Mouse (Mus musculus) CD4-positive, CD25-positive, alpha-beta regulatory T cell, adult 4 months (primary cell): Measurements from ENCODE around the gene Spred1. TPM values are rescaled to one million over a fixed set of nuclear protein-coding genes. Genes with fewer than 3 reads are reported as not detected.

ENCODE experiments used
- ATAC-seq: one replicate; pipeline ENCODE4 v1.8.0; 2017
- polyA plus RNA-seq, 2 experiments: library from polyadenylated mRNA; unstranded; fragments of 100-300 nt; shearing (Covaris generic); gene quantifications; one replicate each; pipeline ENCODE4 v1.2.1; 2017

Gene Spred1
- polyA plus RNA-seq, 2 experiments from 2014 or later: 1.1 to 2.3 TPM

DNA sequence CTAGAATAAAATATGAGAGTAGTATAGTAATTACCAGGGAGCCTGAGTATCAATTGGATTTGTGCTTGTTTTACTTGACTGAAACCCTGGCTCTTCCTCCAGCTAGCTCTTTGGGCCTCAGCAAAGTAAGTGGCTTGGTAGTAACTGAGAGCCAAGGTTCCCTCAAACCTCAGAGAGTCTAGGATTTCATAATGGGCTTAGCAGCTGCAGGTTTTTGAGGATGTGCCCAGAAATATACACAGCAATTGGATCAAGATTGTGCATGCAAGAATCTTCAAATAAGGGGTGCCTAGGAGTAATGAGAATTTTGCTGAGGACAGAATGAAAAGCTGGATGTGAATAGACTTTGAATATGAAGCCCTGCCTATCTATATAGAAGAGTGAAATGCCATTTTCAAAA lies 69.7 kb downstream of the Spred1 start:
- ATAC-seq: no peak

DNA sequence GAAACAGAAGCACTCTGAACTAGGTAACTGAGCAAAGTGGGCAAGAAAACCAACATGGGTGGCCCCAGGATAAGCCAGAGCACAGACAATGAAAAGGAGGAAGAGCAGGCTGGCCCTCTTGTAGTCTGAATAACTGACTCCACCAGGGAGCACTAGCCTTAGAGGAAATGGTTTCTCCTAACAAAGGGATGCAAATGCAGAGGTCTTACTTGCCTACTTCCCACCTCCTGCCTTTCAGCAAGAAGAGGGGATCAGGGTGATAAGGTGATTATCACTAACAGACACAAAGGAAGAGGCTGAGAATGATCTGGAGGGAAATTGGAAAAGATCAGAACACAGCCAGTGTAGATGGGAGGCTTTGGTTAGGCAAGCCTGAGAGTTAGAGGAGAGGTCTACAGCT lies 73.1 kb downstream of the Spred1 start:
- no peak for ATAC-seq

DNA sequence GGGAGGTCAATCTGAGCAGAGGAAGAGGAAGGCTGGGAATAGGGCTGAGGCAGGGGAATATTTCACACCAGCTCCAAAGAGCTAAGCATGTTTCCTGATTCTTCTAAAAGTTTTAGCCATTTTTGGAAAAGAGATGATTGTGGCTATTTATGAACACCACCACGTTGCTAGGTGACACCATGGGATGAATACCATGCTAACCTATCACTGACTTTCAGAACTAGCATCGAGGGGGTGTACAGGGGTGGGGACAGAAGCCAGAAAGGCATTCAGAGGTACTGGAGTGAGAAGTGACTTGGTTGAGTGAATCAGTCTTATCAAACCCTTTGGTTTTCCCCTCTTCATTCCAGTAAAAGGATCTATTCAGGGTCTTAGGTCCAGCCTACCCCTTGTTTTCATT lies 74.0 kb downstream of the Spred1 start:
- ATAC-seq: no peak

DNA sequence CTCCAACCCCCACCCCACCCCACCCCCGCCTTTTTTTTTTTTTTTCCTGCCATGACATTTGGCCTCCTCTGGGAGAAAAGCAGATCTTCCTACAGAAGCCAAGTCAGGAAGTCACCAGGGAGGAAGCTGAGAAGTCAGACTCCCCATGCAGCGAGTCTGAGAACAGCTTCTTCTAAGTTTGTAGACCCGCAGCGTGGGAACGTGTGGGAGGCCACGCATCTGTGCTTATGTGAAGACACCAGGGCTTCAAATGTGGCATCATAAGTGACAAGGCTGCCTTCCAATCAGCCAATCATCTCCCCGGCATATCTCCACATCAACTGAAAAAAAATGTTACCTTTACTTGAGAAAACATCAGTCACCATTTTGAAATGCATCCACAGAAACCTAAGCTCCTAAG lies 74.4 kb downstream of the Spred1 start:
- no peak for ATAC-seq

DNA sequence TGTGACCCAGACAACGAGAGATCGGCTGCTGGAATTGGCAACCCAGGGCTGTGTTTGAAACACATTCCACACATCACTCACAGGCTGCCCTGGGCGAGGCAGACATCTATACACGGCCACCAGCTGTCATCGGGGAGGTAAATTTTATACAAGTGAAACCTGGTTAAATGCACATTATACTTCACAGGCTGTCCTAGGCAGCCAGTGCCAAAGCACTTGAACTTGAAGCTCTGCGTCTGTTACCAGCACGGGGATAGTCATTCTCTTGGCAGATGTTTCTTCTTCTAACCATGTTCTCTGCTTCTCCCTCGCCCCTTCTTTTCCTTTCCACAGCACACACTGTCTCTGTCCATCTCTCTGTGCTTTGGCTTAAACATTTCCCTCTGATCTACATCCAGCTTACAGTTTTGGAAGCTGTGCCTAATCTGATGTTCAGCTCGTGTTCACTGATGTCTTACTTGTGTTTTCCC lies 79.7 kb downstream of the Spred1 start:
- no peak for ATAC-seq

DNA sequence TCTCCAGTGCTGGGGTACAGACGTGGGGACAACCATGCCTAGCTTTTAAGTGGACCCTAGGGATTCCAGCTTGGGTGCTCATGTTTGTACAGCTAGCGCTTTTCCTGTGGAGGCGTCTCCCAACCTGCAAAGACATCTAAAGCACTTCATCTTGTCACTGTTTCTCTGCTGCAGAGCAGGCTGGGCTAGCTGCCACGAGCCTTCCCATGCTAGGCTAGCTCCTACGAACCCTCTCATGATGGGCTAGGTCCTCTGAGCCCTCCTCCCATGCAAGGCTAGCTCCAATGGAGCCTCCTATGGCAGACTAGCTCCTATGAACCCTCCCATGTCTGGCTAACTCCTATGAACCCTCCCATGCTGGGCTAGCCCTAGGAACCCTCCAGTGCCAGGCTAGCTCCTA lies 82.2 kb downstream of the Spred1 start:
- ATAC-seq: no peak

DNA sequence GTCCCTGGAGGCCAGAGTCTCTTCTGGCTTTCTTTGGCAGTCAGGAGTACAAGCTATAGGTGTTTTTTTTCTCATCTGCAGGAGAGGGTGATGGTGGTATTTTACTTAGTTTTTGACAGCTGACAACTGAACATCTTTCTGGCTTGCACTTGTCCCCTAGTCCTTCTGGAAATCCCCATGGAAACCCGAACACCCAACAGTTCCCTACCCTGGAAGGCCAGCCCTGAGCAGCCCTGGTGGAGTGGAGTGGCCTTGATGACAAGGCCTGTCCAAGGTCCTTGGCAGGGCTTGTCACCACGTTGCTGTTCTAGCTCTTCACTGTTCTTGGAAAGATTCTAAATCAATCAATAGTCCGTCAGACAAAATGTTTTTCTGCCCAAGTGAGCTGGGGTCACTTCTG lies 83.4 kb downstream of the Spred1 start:
- ATAC-seq: no peak

DNA sequence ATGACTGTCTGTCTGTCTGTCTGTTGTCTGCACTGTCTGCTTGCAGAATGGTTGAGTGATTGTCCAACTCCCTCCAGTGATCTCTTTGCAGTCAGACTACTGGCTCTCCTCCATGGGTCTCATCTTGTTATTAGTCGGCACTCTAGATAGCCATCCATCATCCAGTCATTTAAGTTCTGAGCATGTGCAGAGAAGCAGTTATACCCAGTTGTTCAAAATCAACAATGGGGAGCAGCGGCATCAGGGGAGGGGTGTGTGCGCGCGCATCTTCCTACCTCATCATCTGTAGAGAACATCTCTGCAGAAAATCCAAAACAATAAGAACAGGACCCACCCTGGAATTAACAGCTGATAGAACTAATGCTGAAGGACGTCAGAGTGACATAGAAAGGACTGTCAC lies 83.9 kb downstream of the Spred1 start:
- no peak for ATAC-seq

DNA sequence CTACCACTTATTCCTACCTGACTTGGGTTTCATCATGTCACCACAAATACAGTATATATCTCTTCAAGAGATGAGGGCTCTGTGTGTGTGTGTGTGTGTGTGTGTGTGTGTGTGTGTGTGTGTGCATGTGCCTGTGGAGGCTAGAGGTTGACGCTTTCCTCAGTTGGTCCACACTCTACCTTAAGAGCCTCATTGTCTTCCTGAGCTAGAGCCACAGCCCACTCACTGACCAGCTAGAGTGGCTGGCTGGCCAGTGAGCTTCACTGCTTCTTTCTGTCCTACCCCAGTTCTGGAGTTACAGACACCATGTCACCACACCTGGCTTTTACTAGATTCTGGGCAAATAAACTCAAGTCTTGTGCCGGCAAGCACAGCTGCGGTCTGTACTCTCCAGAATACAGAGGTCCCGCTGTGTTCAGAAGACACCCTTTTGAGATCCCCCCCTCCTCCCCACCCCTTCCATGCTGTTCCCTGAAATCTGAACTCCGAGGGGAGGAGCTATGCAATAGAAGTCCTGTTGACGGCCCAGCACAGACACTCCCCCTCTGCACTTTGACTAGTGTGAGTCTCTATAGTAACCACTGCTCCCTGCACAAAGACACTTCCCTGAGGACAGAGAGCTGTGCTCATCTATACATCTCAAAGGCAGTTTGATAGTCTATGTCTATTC lies 89.4 kb downstream of the Spred1 start:
- ATAC-seq: no peak

DNA sequence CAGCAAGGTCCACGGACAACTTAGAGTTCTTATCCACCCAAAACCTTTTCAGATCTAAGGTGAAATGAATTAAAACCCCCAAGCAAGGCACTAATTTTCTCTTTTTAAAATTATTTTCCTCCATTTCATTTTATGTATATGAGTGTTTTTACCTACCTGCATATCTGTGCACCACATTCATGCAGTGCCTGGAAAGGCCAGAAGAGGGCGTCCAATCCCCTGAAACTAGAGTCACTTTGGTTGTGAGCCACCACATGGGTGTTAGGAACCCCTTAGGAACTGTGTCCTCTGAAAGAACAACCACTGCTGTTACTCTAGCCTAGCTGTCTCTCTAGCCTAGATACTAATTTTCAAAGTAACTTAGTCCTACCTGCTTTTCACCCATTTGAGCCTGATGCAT lies 95.0 kb downstream of the Spred1 start:
- no peak for ATAC-seq

DNA sequence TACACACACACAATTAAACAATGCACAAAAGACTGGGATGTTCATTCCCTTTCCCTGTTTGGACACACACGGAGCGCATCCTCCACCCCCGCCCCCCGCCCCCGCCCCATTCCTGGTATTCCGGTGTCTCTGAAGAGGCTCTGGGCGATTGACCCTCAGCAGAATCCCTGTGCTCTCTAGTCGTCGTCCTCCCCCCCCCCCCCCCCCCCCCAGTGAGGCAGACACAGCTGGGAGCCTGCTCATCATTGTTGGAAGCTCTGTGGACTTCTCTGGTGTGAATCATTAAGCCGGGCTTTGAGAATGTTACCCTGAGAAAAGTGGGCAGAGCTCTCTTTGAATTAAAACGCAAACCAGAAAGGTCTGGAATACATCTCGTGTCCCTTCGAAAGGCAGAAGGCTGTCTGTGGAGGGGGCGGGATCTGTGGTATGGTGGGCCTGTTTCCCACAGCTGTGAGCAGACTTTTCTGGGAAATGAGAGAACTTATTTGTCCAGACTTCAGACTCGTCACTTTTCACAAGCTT lies 96.6 kb downstream of the Spred1 start:
- no peak for ATAC-seq

DNA sequence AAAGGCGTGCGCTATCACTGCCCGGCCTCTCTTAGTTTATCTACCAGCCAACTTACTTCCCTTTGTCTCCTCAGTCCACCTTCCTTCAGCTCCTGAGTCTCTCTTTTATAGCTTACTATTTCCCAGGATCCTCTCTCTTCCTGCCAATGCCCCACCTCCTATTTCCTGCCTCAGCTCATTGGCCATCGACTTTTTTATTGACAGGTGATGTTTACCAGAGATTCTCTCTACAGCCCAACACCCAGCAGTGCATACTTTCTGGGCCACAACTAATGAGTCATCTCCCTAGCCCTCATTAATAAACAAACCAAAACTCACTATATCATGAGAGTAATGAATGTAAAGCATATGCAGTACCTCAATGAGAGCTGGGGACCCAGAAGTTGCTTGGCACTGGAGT lies 98.4 kb downstream of the Spred1 start:
- ATAC-seq: no peak

DNA sequence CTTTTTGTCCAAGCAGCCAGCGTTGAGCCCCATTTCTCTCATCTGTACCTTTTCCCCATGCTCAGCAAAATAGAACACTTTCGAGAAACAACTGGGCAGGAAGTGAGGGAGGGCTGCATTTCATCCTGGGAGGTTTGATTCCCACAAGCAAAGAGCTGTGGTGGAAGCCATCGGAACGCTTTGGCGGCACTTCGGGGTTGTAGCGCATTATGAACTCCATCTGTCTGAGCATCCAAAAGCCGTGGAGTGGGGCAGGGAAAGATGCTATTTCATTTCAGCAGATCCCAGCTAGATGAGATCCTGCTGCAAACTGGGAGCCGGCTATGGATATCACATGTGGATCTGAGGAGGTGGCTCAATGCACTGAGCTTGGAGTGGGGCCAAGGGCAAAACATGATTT lies 101.5 kb downstream of the Spred1 start:
- ATAC-seq: no peak

DNA sequence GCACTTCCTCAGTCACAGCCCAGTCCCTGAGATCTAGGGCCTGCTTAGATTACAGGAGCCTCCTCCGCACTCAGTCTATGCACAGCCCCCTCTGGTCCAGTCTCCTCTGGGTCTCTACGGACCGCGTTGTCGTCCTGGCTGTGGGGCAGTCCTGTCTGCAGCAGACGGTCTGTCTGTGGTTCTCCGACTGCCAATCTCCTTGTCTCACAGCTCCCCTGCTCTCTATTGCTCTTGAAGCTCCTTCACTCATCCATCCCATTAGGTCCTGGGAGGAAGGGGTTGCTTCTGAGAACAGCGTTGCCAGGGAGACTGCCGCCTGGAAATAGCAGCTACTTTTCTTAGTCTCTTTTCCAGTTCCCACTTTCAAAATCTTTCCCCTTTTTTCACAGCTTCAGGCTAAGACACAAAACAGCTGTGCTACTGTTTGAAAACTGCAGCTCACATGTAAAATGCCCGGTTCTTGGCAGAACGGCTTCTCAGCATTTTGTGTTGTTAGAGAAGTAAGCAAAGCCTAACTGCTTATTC lies 107.5 kb downstream of the Spred1 start:
- no peak for ATAC-seq

DNA sequence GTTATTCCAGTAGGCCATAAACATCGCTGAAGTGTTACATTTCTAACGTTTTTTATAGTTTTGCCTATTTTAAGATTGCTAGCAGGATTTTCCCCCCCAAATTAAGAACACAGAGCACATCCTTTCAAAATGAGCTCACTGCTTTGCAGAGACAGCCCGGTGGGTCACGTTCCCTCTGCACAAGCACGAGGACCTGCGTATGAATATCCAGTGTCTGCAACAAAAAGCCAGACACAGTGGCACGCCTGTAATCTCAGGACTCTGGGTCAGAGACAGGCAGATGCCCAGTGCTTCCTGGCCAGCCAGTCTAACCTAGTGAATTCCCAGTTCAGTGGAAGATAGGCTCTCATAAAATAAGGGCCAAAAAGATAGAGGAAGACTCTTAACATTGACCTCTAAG lies 109.1 kb downstream of the Spred1 start:
- ATAC-seq: no peak

DNA sequence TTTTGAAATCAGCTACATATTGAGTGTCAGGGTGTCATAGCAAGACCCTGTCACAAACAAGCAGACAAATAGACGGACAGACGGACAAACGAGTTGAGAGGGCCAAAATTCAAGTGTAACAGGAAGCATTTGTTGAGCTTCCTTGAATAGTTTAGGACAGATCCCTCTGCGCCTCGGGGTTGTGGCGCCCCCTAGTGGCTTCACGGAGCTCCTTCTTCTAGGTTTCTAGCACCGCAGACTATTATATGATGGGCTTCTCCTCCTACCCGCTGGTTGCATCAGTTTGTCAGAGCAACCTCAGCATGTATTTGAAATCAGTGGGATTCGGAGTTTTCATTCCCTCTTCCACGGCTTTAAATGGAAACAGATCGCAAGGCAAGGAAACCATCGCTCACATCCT lies 110.1 kb downstream of the Spred1 start:
- ATAC-seq: peak; percentile 34

Other genes with a start within 250 kb of the Spred1 start
- not detected for gene Tmco5, start 242.7 kb upstream of the Spred1 start, polyA plus RNA-seq
- gene Fam98b, start 128.4 kb downstream of the Spred1 start, polyA plus RNA-seq: 10 to 100 TPM in 1 of 2 experiments, 1 to 10 TPM in 1; 8.8 to 10.6 TPM
- 10 to 100 TPM; 66.0 to 79.2 TPM for gene Rasgrp1, start 221.6 kb downstream of the Spred1 start, polyA plus RNA-seq